Mouse (Mus musculus) brain, adult 10 weeks (tissue): ENCODE measurements around the gene Gm21293. TPM values are rescaled to one million over a fixed set of nuclear protein-coding genes. Genes with fewer than 3 reads are reported as not detected.

Experiments
- polyA plus RNA-seq: library from polyadenylated mRNA; stranded (reverse); fragments of 350-450 nt; fragmentation: Illumina TruSeq; extraction: RNeasy Lipid Tissue Mini Kit (QIAGEN cat#74804); gene quantifications from one replicate; pipeline ENCODE4 v1.2.3, GENCODE M21; 2015; ENCODE audit warnings: low read depth, low replicate concordance

Gene Gm21293
- polyA plus RNA-seq: not detected

DNA sequence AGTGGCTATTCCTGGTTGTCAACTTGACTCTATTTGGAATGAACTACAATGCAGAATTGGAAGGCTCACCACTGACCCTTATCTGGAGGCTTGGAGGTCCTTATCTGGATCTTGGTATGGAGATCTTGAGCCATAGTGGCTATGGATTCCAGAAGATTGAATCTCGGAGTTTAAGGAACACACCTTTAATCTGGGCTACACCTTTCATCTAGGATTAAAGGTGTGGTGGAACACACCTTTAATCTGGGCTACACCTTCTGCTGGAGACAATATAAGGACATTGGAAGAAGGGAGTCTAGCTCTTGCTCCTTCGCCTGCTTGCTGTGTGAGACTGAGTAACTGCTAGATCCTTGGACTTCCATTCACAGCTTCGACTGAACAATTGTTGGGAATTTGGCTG is at the start of gene Gm21293:
Gene Gm21293, plus strand, starts transcription at position 301 of the 400 bp plus-strand sequence.

DNA sequence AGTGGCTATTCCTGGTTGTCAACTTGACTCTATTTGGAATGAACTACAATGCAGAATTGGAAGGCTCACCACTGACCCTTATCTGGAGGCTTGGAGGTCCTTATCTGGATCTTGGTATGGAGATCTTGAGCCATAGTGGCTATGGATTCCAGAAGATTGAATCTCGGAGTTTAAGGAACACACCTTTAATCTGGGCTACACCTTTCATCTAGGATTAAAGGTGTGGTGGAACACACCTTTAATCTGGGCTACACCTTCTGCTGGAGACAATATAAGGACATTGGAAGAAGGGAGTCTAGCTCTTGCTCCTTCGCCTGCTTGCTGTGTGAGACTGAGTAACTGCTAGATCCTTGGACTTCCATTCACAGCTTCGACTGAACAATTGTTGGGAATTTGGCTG is 8.4 kb downstream of the Gm21293 start, which contains the start of gene Gm6763:
Gene Gm6763, plus strand, starts transcription at position 301 of the 400 bp plus-strand sequence.

GRCm38 (mm10) chr10:104159706-104160105 is 16.9 kb downstream of the Gm21293 start, which contains the start of gene Gm8764:
TSS of gene Gm8764 (plus strand) at chr10:104160006.

DNA sequence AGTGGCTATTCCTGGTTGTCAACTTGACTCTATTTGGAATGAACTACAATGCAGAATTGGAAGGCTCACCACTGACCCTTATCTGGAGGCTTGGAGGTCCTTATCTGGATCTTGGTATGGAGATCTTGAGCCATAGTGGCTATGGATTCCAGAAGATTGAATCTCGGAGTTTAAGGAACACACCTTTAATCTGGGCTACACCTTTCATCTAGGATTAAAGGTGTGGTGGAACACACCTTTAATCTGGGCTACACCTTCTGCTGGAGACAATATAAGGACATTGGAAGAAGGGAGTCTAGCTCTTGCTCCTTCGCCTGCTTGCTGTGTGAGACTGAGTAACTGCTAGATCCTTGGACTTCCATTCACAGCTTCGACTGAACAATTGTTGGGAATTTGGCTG is 25.4 kb downstream of the Gm21293 start, which contains the start of gene Gm21304:
Gene Gm21304, plus strand, starts transcription at position 301 of the 400 bp plus-strand sequence.

DNA sequence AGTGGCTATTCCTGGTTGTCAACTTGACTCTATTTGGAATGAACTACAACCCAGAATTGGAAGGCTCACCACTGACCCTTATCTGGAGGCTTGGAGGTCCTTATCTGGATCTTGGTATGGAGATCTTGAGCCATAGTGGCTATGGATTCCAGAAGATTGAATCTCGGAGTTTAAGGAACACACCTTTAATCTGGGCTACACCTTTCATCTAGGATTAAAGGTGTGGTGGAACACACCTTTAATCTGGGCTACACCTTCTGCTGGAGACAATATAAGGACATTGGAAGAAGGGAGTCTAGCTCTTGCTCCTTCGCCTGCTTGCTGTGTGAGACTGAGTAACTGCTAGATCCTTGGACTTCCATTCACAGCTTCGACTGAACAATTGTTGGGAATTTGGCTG is 33.9 kb downstream of the Gm21293 start, which contains the start of gene Gm21312:
Gene Gm21312, plus strand, starts transcription at position 301 of the 400 bp plus-strand sequence.

DNA sequence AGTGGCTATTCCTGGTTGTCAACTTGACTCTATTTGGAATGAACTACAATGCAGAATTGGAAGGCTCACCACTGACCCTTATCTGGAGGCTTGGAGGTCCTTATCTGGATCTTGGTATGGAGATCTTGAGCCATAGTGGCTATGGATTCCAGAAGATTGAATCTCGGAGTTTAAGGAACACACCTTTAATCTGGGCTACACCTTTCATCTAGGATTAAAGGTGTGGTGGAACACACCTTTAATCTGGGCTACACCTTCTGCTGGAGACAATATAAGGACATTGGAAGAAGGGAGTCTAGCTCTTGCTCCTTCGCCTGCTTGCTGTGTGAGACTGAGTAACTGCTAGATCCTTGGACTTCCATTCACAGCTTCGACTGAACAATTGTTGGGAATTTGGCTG is 42.4 kb downstream of the Gm21293 start, which contains the start of gene Gm20765:
Gene Gm20765, plus strand, starts transcription at position 301 of the 400 bp plus-strand sequence.

GRCm38 (mm10) chr10:104193742-104194141 is 51.0 kb downstream of the Gm21293 start, which contains the start of gene Gm4340:
TSS of gene Gm4340 (plus strand) at chr10:104194042.

Other genes starting within 250 kb of the Gm21293 start
- not detected for gene Gm6763, start 8.5 kb downstream of the Gm21293 start, polyA plus RNA-seq
- gene Gm8764, start 17.0 kb downstream of the Gm21293 start, polyA plus RNA-seq: not detected
- not detected for gene Gm21304, start 25.5 kb downstream of the Gm21293 start, polyA plus RNA-seq
- gene Gm21312, start 34.0 kb downstream of the Gm21293 start, polyA plus RNA-seq: not detected
- not detected for gene Gm20765, start 42.5 kb downstream of the Gm21293 start, polyA plus RNA-seq
- not detected for gene Gm4340, start 51.1 kb downstream of the Gm21293 start, polyA plus RNA-seq